Mouse (Mus musculus): ENCODE measurements around the gene Wfikkn1.

- TF ChIP-seq CTCF (IDR thresholded peaks at IDR 0.05; ENCODE audit: extremely low read depth, insufficient read depth, insufficient read length, insufficient replicate concordance) (no peak), POLR2A (IDR thresholded peaks at IDR 0.05; ENCODE audit: low read depth, low read length) (no peak)
Observed at GRCm38 (mm10) chr17:25868601-25869191, 12.0 kb downstream of the Wfikkn1 start, which contains the start of gene Mcrip2.

Data from spleen, adult 2 months (tissue).